Mouse (Mus musculus) cortical plate, adult 2 months (tissue): ENCODE data around the gene Iqsec1. TPM values are rescaled to one million over a fixed set of nuclear protein-coding genes. Genes with fewer than 3 reads are reported as not detected.
"Not testable (repeated sequence)": the region's sequence is repeated elsewhere in the genome, so short reads cannot be mapped to it uniquely, and the experiment has no call there.

Experiments used
- H3K27ac ChIP-seq: fragments of 200-500 bp; 2 replicates; pipeline ENCODE4 v1.5.1; 2012; ENCODE audit warnings: low read length, control low read depth, inconsistent platforms; ENCODE audit not compliant: insufficient read depth
- H3K4me1 ChIP-seq: fragments of 200-500 bp; 2 replicates; pipeline ENCODE4 v1.6.1; 2011; ENCODE audit warnings: low read length; ENCODE audit not compliant: control insufficient read depth, insufficient read depth
- H3K4me3 ChIP-seq: fragments of 200-500 bp; 2 replicates; pipeline ENCODE4 v1.5.1; 2011; ENCODE audit warnings: mild to moderate bottlenecking, low read length, control low read depth; ENCODE audit not compliant: insufficient read depth
- CTCF ChIP-seq: fragments of 200-500 bp; IDR thresholded peaks from 2 replicates; pipeline ENCODE4 v1.5.1; 2011; ENCODE audit warnings: mild to moderate bottlenecking, control low read depth, low read length; ENCODE audit not compliant: insufficient read depth; ENCODE audit errors: extremely low read depth
- POLR2A ChIP-seq: fragments of 200-500 bp; IDR thresholded peaks from 2 replicates; pipeline ENCODE4 v1.6.1; 2011; ENCODE audit warnings: mild to moderate bottlenecking, low read length, control low read depth; ENCODE audit not compliant: insufficient read depth; ENCODE audit errors: extremely low read depth
- polyA plus RNA-seq: library from polyadenylated mRNA; depleted of rRNA; stranded (reverse); fragments of >200 nt; gene quantifications from 2 replicates; pipeline ENCODE4 v1.2.3, GENCODE M21; 2012

Iqsec1 gene
- polyA plus RNA-seq, 1 experiment = 186 TPM

DNA sequence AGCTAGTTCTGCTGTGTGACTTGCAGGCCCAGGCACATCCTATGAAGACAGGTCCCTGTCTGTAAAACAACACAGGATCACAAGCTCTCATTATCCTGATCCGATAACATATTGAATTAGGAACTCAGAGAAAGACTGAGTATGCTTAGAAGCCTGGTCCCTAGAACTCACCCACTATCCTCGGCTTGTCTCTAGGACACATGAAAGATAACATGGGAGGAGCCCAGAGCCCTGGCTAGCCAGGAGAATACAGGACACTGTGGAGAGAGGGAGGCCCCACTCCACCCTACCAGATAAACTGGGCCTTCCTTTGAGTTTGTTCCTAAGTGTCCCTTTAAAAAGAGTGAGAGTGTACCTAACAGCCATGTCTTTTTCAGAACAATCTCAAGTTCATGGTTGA is 328.6 kb downstream of the Iqsec1 start:
- Histone ChIP-seq H3K27ac (no peak overlapping the region), H3K4me3 (no peak overlapping the region), H3K4me1 (peaks cover 4% of the 10 kb centered on the region; the same call in 1 of the 2 replicates)
- TF ChIP-seq CTCF (no peak), POLR2A (no peak)

DNA sequence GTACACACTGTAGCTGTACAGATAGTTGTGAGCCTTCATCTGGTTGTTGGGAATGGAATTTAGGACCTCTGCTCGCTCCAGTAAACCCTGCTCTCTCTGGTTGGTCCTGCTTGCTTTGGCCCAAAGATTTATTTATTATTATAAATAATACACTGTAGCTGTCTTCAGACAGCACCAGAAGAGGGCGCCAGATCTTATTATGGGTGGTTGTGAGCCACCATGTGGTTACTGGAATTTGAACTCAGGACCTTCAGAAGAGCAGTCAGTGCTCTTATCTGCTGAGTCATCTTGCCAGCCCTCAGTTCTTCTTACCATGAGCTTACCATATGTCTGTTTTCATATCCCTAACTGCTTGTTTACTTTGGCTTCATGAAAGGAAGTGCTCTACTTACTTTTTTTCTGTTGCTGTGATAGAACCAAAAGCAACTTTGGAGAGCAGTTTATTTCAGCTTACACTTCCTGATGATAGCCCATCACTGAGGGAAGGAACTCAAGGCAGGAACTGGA is 332.1 kb downstream of the Iqsec1 start:
- H3K4me3 ChIP-seq, H3K4me1 ChIP-seq, H3K27ac ChIP-seq: not testable (repeated sequence)

DNA sequence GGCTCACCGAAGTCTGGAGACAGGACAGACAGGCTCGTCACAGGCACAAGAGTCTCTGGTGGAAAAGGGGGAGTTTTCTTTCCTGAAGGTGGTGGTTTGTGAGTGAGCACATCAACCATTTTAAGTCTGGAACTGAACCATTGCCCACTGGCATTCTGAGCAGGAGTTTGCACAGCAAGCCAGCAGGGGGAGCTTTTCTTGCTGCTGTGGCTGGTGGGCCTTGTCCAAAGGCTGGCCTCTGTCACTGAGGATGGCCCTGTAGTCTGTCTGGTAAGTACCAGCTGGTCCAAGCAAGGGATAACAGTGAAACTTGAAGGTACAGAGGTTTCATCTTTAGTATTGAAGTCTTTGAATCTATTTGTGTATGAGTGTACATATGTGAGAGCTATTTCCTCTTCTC is 334.7 kb downstream of the Iqsec1 start:
- H3K27ac ChIP-seq = no peak overlapping the region
- H3K4me3 ChIP-seq = no peak overlapping the region

DNA sequence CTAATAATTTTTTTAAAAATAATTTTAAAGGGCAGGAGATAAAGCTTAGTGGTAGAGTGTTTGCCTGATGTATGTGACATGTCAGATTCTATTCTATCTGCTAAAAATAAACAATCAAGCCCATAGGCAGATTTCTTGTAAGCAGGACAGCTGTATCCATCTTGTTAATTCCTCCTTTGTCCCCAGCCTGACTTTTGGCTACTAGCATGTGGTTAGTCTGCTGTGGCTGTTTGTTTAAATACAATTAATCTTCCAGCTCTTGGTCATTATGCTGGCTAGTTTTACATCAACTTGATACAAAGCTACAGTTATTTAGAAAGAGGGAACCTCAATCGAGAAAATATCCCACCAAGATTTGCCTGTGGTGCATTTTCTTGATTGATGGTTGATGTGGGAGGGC is 337.9 kb downstream of the Iqsec1 start:
- Histone ChIP-seq H3K4me1 (no peaks in the 10 kb centered on the region), H3K27ac (no peak overlapping the region)

More for the DNA sequence above, 334.7 kb downstream of the Iqsec1 start:
- H3K4me1 ChIP-seq = no peaks in the 10 kb centered on the region
- TF ChIP-seq CTCF = peak; percentile 60
- TF ChIP-seq POLR2A = no peak

DNA sequence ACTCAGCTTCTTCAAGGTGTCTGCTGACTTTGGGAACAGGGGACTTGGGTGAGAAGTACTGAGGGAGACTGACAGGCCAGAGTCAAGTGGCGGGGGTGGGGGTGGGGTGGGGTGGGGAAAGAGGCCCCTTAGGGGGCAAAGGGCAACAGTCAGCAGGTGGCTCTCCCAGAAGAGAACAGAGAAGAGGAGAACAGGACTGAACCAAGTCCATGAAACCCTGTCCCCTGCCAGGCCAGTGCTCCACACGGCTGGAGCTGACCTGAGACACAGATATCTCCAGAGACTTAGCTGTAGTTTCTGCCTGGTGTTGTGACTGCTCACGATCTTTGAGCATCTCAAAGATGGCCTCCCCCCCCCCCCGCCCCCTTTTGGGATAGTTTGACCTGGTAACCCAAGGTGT is 339.2 kb downstream of the Iqsec1 start:
- no peak overlapping the region for H3K27ac ChIP-seq
- TF ChIP-seq POLR2A = no peak
- no peak for TF ChIP-seq CTCF
- H3K4me3 ChIP-seq = no peak overlapping the region
- no peaks in the 10 kb centered on the region for H3K4me1 ChIP-seq

More for the DNA sequence above, 337.9 kb downstream of the Iqsec1 start:
- no peak overlapping the region for H3K4me3 ChIP-seq
- no peak for TF ChIP-seq POLR2A

DNA sequence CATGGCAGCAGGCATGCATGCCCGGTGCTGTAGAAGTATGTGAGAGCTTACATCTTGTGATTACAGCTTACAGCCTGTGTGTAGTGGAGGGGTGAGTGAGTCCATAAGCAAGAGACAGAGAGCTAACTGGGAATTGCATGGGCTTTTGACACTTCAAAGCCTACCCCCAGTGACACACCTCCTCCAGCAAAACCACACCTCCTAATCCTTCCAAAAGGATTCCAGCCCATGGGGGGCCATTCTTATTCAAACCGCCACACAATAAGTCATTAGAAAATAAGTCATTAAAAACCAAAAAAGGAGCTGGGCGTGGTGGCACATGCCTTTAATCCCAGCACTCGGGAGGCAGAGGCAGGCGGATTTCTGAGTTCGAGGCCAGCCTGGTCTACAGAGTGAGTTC is 340.1 kb downstream of the Iqsec1 start:
- no peak for TF ChIP-seq CTCF
- no peak for TF ChIP-seq POLR2A
- Histone ChIP-seq H3K4me1 (no peaks in the 10 kb centered on the region), H3K27ac (no peak overlapping the region), H3K4me3 (no peak overlapping the region)

DNA sequence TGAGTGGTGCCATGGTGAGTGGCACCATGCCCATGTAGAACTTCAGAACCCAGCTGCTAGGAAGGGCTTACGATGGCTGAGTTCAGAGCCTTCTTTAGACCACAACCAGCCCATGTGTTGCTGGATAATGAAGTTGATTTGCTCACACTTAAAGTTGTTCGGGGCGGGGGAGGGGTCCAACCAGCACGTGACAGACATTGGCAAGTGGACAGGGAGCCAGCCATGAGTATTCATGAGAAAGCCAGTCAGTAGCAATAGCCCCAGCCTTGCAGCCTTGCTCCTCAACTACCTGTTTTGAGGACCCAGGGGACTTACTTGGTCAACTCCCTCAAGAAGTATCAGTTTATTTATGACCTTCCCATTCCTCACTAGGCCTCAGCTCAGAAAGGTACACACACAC is 343.5 kb downstream of the Iqsec1 start:
- Histone ChIP-seq H3K4me3 (no peak overlapping the region), H3K4me1 (no peaks in the 10 kb centered on the region), H3K27ac (no peak overlapping the region)
- TF ChIP-seq CTCF (no peak), POLR2A (no peak)

DNA sequence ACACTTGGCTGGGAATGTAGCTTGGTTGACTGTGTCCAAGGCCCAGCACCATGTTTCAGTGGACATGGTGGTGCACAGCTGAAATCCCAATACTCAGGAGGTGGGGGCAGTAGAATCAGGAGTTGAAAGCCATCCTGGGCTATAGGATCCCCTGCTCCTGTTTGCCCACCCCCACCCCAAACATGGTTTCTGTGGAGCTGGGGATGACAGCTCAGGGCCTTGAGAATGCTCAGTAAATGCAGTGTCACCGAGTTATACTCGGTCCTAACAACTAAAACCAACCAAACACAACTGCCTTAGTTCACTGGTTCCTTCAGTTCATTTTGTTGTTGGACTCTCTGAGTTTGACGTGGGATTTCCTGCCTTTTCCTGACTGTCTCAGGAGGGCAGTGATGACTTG is 345.4 kb downstream of the Iqsec1 start:
- Histone ChIP-seq H3K4me1 (no peaks in the 10 kb centered on the region), H3K27ac (no peak overlapping the region), H3K4me3 (no peak overlapping the region)
- TF ChIP-seq CTCF (no peak), POLR2A (no peak)

DNA sequence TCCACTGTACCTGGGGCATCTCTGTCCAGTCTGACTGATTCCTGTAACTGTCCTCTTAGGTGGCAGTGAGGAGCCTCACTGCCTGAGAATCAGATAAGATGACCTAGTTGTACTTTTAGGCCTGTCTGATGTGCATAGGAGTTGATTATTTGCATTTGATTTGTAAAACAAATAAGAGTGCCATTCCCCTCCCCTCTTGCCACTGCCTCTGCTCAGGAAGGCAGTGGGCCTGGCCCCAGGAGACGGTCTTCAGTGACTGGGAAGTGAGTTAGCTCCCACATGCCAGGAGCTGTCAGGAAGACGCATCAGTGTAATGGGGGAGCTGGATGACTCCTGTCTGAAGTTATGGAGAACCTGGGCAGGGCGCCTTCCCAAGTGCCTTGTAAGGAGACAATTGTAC is 352.9 kb downstream of the Iqsec1 start:
- Histone ChIP-seq H3K4me3 (no peak overlapping the region), H3K27ac (no peak overlapping the region), H3K4me1 (no peaks in the 10 kb centered on the region)
- no peak for TF ChIP-seq CTCF
- TF ChIP-seq POLR2A = no peak

DNA sequence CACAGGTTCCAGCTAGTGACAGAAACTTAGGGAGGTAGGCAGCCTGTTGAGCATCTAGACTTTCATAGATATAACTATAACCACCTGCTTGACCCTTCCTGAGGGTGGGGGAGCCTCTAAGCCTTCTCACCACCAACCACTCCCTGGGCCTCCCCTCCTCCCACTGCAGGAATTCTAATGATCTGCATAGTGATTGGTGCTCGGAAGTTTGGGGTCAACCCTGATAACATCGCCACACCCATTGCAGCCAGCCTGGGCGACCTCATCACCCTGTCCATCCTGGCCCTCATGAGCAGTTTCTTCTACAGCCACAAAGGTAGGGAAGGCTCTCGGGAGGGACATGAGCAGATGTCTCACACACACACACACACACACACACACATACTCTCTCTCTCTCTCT is 353.4 kb downstream of the Iqsec1 start:
- no peaks in the 10 kb centered on the region for H3K4me1 ChIP-seq
- no peak overlapping the region for H3K27ac ChIP-seq
- no peak overlapping the region for H3K4me3 ChIP-seq
- no peak for TF ChIP-seq POLR2A
- TF ChIP-seq CTCF = no peak

DNA sequence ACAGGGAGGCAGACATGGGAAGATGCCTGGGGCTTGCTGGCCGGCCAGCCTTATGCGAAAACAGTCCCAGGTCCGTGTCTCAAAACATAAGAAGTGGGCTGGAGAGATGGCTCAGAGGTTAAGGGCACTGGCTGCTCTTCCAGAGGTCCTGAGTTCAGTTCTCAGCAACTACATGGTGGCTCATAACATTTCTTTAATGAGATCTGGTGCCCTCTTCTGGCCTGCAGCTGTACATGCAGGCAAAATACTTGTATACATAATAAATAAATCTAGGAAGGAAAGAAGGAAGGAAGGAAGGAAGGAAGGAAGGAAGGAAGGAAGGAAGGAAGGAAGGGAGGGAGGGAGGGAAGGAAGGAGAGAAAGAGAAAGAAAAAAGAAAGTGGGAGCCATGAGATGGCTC is 356.0 kb downstream of the Iqsec1 start:
- not testable (repeated sequence) for H3K4me1 ChIP-seq, H3K4me3 ChIP-seq, H3K27ac ChIP-seq
